Mouse (Mus musculus): ENCODE results near the gene Vamp1. TPM values are rescaled to one million over a fixed set of nuclear protein-coding genes. Genes with fewer than 3 reads are reported as not detected.

The Vamp1 gene
- polyA plus RNA-seq, 1 experiment from 2014 or later = 7.5 TPM

DNA sequence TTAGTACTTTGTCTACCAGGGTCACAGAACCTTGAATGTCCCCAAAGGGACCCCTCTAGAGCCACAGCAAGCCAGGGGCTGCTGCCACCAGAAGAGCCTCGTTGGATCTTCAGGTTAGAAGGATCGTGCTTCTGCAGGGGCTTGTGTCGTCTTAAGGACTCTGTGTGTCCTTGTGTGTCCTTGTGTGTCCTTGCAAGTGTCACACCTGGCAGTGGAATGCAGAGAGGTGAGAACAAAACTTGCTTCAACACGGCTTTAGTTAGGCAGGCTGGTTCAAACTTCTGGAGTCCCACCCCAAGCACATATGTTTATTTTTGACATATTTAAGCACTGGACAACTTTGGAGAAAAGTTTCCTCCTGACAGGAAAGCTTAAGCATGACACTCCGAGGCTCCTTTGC is 73.4 kb downstream of the Vamp1 start:
- no peak for ATAC-seq (ENCODE audit: low FRiP score, low TSS enrichment)
- H3K4me1 ChIP-seq (ENCODE audit: insufficient read depth, low read length) = 0 out of 2 replicates have a peak, but pooled peaks cover 3% of the 10 kb centered on the region
- H3K4me2 ChIP-seq (replicated peaks; ENCODE audit: low read depth, low read length) = no peak overlapping the region
- no peaks in the 10 kb centered on the region for H3K9me3 ChIP-seq (ENCODE audit: low read length)
- no peaks in the 10 kb centered on the region for H3K27me3 ChIP-seq (ENCODE audit: insufficient read depth, low read length)
- no peaks in the 10 kb centered on the region for H3K36me3 ChIP-seq (ENCODE audit: insufficient read depth, low read length)
- H3K4me3 ChIP-seq (ENCODE audit: low read length) = no peak overlapping the region
- no peak overlapping the region for H3K27ac ChIP-seq (ENCODE audit: low read length)
- no peak overlapping the region for H3K9ac ChIP-seq (replicated peaks; ENCODE audit: low read length)
- 75% methylated on average over 5 of the region's 5 CpGs for WGBS

DNA sequence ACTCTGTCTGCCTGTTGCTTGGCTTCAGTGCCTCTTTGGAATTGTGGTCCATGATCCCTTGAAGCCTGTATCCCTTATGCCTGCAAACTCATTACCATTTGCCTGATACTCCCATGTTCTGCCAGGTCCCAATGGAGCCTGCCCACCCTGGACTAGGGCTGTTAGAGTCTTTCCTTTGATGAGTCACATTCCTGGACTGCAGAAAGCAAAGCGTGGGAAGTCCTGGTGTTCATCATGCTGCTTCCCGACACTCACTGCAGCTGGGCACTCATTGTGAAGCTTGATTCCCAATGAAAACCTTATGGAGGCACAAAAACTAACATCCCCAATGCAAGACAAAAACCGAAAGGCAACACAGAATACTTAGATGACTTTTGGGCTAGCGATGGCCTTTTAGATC is 76.0 kb downstream of the Vamp1 start:
- no peak overlapping the region for H3K9ac ChIP-seq (replicated peaks; ENCODE audit: low read length)
- H3K4me1 ChIP-seq (ENCODE audit: insufficient read depth, low read length) = no peaks in the 10 kb centered on the region
- H3K27ac ChIP-seq (ENCODE audit: low read length) = no peak overlapping the region
- H3K27me3 ChIP-seq (ENCODE audit: insufficient read depth, low read length) = no peaks in the 10 kb centered on the region
- H3K9me3 ChIP-seq (ENCODE audit: low read length) = no peaks in the 10 kb centered on the region
- ATAC-seq (ENCODE audit: low FRiP score, low TSS enrichment) = no peak
- no peaks in the 10 kb centered on the region for H3K36me3 ChIP-seq (ENCODE audit: insufficient read depth, low read length)
- H3K4me3 ChIP-seq (ENCODE audit: low read length) = no peak overlapping the region
- 79% methylated on average over 4 of the region's 4 CpGs for WGBS
- no peak overlapping the region for H3K4me2 ChIP-seq (replicated peaks; ENCODE audit: low read depth, low read length)

DNA sequence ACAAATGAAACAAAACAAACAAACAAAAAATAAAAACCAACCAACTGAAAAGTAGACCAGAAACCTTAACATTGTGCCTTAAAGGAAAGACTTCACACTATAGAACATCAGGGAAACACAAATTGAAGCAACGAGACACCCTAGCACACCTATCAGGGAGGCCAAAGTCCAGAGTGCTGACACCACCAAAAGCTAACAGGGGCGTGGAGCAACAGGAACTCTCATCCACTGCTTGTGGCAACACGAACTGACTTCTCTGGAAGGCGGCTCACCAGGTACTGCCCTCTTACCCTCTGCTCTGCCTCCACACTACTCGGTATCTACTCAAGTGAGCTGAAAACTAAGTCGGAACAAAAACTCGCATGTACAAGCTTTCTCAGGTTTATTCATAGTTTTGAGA is 76.9 kb downstream of the Vamp1 start:
- Histone ChIP-seq H3K4me2 (replicated peaks; ENCODE audit: low read depth, low read length) (no peak overlapping the region), H3K9me3 (ENCODE audit: low read length) (no peaks in the 10 kb centered on the region), H3K27me3 (ENCODE audit: insufficient read depth, low read length) (no peaks in the 10 kb centered on the region), H3K4me1 (ENCODE audit: insufficient read depth, low read length) (no peaks in the 10 kb centered on the region), H3K36me3 (ENCODE audit: insufficient read depth, low read length) (no peaks in the 10 kb centered on the region), H3K27ac (ENCODE audit: low read length) (no peak overlapping the region), H3K9ac (replicated peaks; ENCODE audit: low read length) (no peak overlapping the region), H3K4me3 (ENCODE audit: low read length) (no peak overlapping the region)
- ATAC-seq (ENCODE audit: low FRiP score, low TSS enrichment) = no peak
- 92% methylated on average over 7 of the region's 7 CpGs for WGBS

DNA sequence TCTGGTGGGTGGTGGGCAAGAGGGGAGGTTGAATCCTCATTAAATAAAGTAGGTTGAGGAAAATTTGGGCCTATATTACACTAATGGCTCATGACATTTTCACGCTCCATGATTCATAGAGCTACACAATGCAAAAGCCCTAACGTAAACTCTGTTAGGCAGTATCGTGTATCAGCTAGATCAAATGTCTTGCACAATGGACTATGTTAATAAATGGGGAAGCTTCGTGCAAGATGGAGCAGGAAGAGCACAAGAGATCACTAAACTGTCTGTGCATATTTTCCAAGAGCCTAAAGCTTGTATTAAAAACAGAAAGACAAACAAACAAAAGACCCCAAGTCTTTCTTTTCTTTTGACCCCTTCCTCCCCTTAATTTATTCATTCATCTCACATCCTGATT is 78.7 kb downstream of the Vamp1 start:
- no peak overlapping the region for H3K9ac ChIP-seq (replicated peaks; ENCODE audit: low read length)
- H3K27ac ChIP-seq (ENCODE audit: low read length) = no peak overlapping the region
- ATAC-seq (ENCODE audit: low FRiP score, low TSS enrichment) = no peak

More for the DNA sequence above, 78.7 kb downstream of the Vamp1 start:
- Histone ChIP-seq H3K36me3 (ENCODE audit: insufficient read depth, low read length) (no peaks in the 10 kb centered on the region), H3K4me1 (ENCODE audit: insufficient read depth, low read length) (no peaks in the 10 kb centered on the region), H3K4me3 (ENCODE audit: low read length) (no peak overlapping the region), H3K4me2 (replicated peaks; ENCODE audit: low read depth, low read length) (no peak overlapping the region), H3K9me3 (ENCODE audit: low read length) (no peaks in the 10 kb centered on the region), H3K27me3 (ENCODE audit: insufficient read depth, low read length) (no peaks in the 10 kb centered on the region)
- WGBS = 48% methylated on average over 4 of the region's 4 CpGs

Small RNAs within 50 kb of the gene (microRNA-seq; reads per million reads assigned to microRNA genes)
- gene Mir3098 (1.4 reads per million), gene Mir8113 (not detected)

Other genes with a start within 250 kb of the Vamp1 start
- 2.1 and 2.3 TPM in 2 replicates for gene Pianp, start 218.9 kb upstream of the Vamp1 start, polyA plus RNA-seq (2015; fragmentation: Nextera tagmentation; extraction: Ambion mirVana)
- gene Zfp384, start 206.4 kb upstream of the Vamp1 start, polyA plus RNA-seq (2015; fragmentation: Nextera tagmentation; extraction: Ambion mirVana) = 13.7 and 14.7 TPM in 2 replicates
- gene Ing4, start 175.8 kb upstream of the Vamp1 start, polyA plus RNA-seq (2015; fragmentation: Nextera tagmentation; extraction: Ambion mirVana) = 152 and 158 TPM in 2 replicates
- gene Acrbp, start 165.9 kb upstream of the Vamp1 start, polyA plus RNA-seq (2015; fragmentation: Nextera tagmentation; extraction: Ambion mirVana) = 16.3 and 20.4 TPM in 2 replicates
- gene Lpar5, start 147.6 kb upstream of the Vamp1 start, polyA plus RNA-seq (2015; fragmentation: Nextera tagmentation; extraction: Ambion mirVana) = 0.30 and 0.60 TPM in 2 replicates
- gene Chd4, start 119.6 kb upstream of the Vamp1 start, polyA plus RNA-seq (2015; fragmentation: Nextera tagmentation; extraction: Ambion mirVana) = 72.0 and 80.4 TPM in 2 replicates
- gene Nop2, start 83.6 kb upstream of the Vamp1 start, polyA plus RNA-seq (2015; fragmentation: Nextera tagmentation; extraction: Ambion mirVana) = 68.6 and 69.3 TPM in 2 replicates
- gene Iffo1, start 70.3 kb upstream of the Vamp1 start, polyA plus RNA-seq (2015; fragmentation: Nextera tagmentation; extraction: Ambion mirVana) = 7.9 and 8.7 TPM in 2 replicates
- gene Gapdh, start 49.1 kb upstream of the Vamp1 start, polyA plus RNA-seq (2015; fragmentation: Nextera tagmentation; extraction: Ambion mirVana) = 2,036 and 2,102 TPM in 2 replicates
- gene Ncapd2, start 23.9 kb upstream of the Vamp1 start, polyA plus RNA-seq (2015; fragmentation: Nextera tagmentation; extraction: Ambion mirVana) = 151 and 163 TPM in 2 replicates
- gene Mrpl51, start 23.8 kb upstream of the Vamp1 start, polyA plus RNA-seq (2015; fragmentation: Nextera tagmentation; extraction: Ambion mirVana) = 213 and 228 TPM in 2 replicates
- gene Tapbpl, start 16.3 kb downstream of the Vamp1 start, polyA plus RNA-seq (2015; fragmentation: Nextera tagmentation; extraction: Ambion mirVana) = 7.4 and 8.2 TPM in 2 replicates
- 2.1 and 2.5 TPM in 2 replicates for gene Cd27, start 21.5 kb downstream of the Vamp1 start, polyA plus RNA-seq (2015; fragmentation: Nextera tagmentation; extraction: Ambion mirVana)
- gene Tuba3a, start 70.5 kb downstream of the Vamp1 start, polyA plus RNA-seq (2015; fragmentation: Nextera tagmentation; extraction: Ambion mirVana) = 0.19 and 0.65 TPM in 2 replicates
- gene Ltbr, start 98.3 kb downstream of the Vamp1 start, polyA plus RNA-seq (2015; fragmentation: Nextera tagmentation; extraction: Ambion mirVana) = 71.6 and 73.7 TPM in 2 replicates
- gene Scnn1a, start 105.1 kb downstream of the Vamp1 start, polyA plus RNA-seq (2015; fragmentation: Nextera tagmentation; extraction: Ambion mirVana) = 7.5 and 7.7 TPM in 2 replicates
- gene Tnfrsf1a, start 133.8 kb downstream of the Vamp1 start, polyA plus RNA-seq (2015; fragmentation: Nextera tagmentation; extraction: Ambion mirVana) = 91.0 and 93.2 TPM in 2 replicates
- 4.9 and 6.0 TPM in 2 replicates for gene Plekhg6, start 165.2 kb downstream of the Vamp1 start, polyA plus RNA-seq (2015; fragmentation: Nextera tagmentation; extraction: Ambion mirVana)